Mouse (Mus musculus) G1E (cell line): ENCODE data around the gene Ccdc153. TPM values are rescaled to one million over a fixed set of nuclear protein-coding genes. Genes with fewer than 3 reads are reported as not detected.

Experiments
- ATAC-seq: 2 replicates; pipeline ENCODE4 v1.8.0; 2016; ENCODE audit warnings: mild to moderate bottlenecking; ENCODE audit not compliant: insufficient number of reproducible peaks, poor library complexity, low FRiP score, severe bottlenecking; ENCODE audit errors: extremely low read depth
- DNase-seq: peaks from one replicate; pipeline ENCODE4 v3.0.0; 2012; ENCODE audit warnings: low spot score
- H3K27me3 ChIP-seq: 2 replicates; pipeline ENCODE4 v1.6.1; 2012; ENCODE audit warnings: mild to moderate bottlenecking, low read length, inconsistent platforms; ENCODE audit not compliant: insufficient read depth
- H3K36me3 ChIP-seq: replicated peaks from 2 replicates; pipeline ENCODE3; 2012; ENCODE audit warnings: mild to moderate bottlenecking, inconsistent platforms
- H3K4me1 ChIP-seq: 2 replicates; pipeline ENCODE4 v1.6.1; 2012; ENCODE audit warnings: low read depth, low read length, inconsistent platforms, mixed read lengths; ENCODE audit not compliant: insufficient read depth
- H3K4me3 ChIP-seq: 2 replicates; pipeline ENCODE4 v1.5.1; 2012; ENCODE audit warnings: low read depth, mild to moderate bottlenecking, inconsistent platforms, low read length, moderate library complexity, mixed read lengths
- H3K9me3 ChIP-seq: replicated peaks from 2 replicates; pipeline ENCODE4 v1.6.1; 2012; ENCODE audit warnings: inconsistent platforms
- CTCF ChIP-seq: IDR thresholded peaks from 2 replicates; pipeline ENCODE4 v1.5.1; 2012; ENCODE audit warnings: low read depth, low read length, inconsistent platforms, mixed read lengths
- GATA1 ChIP-seq: IDR thresholded peaks from 2 replicates; pipeline ENCODE4 v1.6.1; 2012; ENCODE audit warnings: borderline replicate concordance, low read length, inconsistent platforms, mixed read lengths
- GATA2 ChIP-seq: IDR thresholded peaks from 2 replicates; pipeline ENCODE4 v1.6.1; 2012; ENCODE audit warnings: low read depth, low read length, inconsistent platforms, borderline replicate concordance
- POLR2AphosphoS5 ChIP-seq: IDR thresholded peaks from 2 replicates; pipeline ENCODE4 v1.6.1; 2012; ENCODE audit warnings: low read depth, low read length, inconsistent platforms; ENCODE audit not compliant: insufficient replicate concordance
- TAL1 ChIP-seq: conservative IDR thresholded peaks from 2 replicates; pipeline ENCODE4 v1.6.1; 2012; ENCODE audit warnings: low read depth, low read length, inconsistent platforms, mixed read lengths
- polyA plus RNA-seq: library from polyadenylated mRNA; stranded (reverse); fragments of >175 nt; gene quantifications from 2 replicates; pipeline ENCODE4 v1.2.3, GENCODE M21; 2012
- total RNA-seq, 2 experiments: library from RNA; stranded (forward) in 1 of 2; stranded (reverse) in 1 of 2; fragments of 200-1000 nt in 1 of 2; fragments of >200 nt in 1 of 2; fragmentation: Nextera tagmentation in 1 of 2; gene quantifications; 2 replicates each; pipeline ENCODE4 v1.2.3; 2014 to 2017

Ccdc153 gene
- total and polyA plus RNA-seq, 3 experiments, result not detected

GRCm38 (mm10) chr9:44237128-44237527 lies 3.3 kb upstream of the Ccdc153 start:
- Histone ChIP-seq H3K4me3 (no peak overlapping the region), H3K36me3 (no peaks in the 10 kb centered on the region), H3K9me3 (no peaks in the 10 kb centered on the region), H3K27me3 (peaks cover 16% of the 10 kb centered on the region), H3K4me1 (peaks cover 27% of the 10 kb centered on the region)
- DNase-seq (no peak), ATAC-seq (no peak)
- no peak for TF ChIP-seq CTCF
- no peak for TF ChIP-seq POLR2AphosphoS5
- no peak for TF ChIP-seq TAL1
- no peak for TF ChIP-seq GATA1
- no peak for TF ChIP-seq GATA2

- H3K27me3 ChIP-seq, result peaks cover 31% of the 10 kb centered on the region
- no peaks in the 10 kb centered on the region for H3K9me3 ChIP-seq
- DNase-seq (no peak), ATAC-seq (no peak)
- no peak overlapping the region for H3K4me3 ChIP-seq
- H3K36me3 ChIP-seq, result no peaks in the 10 kb centered on the region
- TF ChIP-seq POLR2AphosphoS5, result no peak
- TF ChIP-seq CTCF, result no peak
- H3K4me1 ChIP-seq, result peaks cover 26% of the 10 kb centered on the region
Observed at GRCm38 (mm10) chr9:44238501-44239190, 1.8 kb upstream of the Ccdc153 start.

GRCm38 (mm10) chr9:44239447-44239846 lies 1.0 kb upstream of the Ccdc153 start:
- DNase-seq, result peak; percentile 43
- Histone ChIP-seq H3K9me3 (no peaks in the 10 kb centered on the region), H3K36me3 (no peaks in the 10 kb centered on the region), H3K27me3 (peaks cover 31% of the 10 kb centered on the region), H3K4me3 (no peak overlapping the region), H3K4me1 (peaks cover 25% of the 10 kb centered on the region)
- no peak for ATAC-seq
- TF ChIP-seq POLR2AphosphoS5 (no peak), CTCF (peak; percentile 51; the same call in 1 of the 2 replicates)

GRCm38 (mm10) chr9:44240911-44241310 lies 435 bp downstream of the Ccdc153 start:
- ATAC-seq (no peak), DNase-seq (no peak)
- Histone ChIP-seq H3K4me1 (peaks cover 21% of the 10 kb centered on the region), H3K36me3 (no peaks in the 10 kb centered on the region), H3K4me3 (no peak overlapping the region), H3K27me3 (peaks cover 35% of the 10 kb centered on the region), H3K9me3 (no peaks in the 10 kb centered on the region)
- no peak for TF ChIP-seq GATA1
- no peak for TF ChIP-seq GATA2
- TF ChIP-seq TAL1, result no peak
- TF ChIP-seq POLR2AphosphoS5, result no peak
- TF ChIP-seq CTCF, result no peak

GRCm38 (mm10) chr9:44241418-44241817 lies 942 bp downstream of the Ccdc153 start:
- ATAC-seq, result no peak
- TF ChIP-seq GATA2, result no peak
- no peak for TF ChIP-seq CTCF
- TF ChIP-seq POLR2AphosphoS5, result no peak
- TF ChIP-seq GATA1, result no peak
- no peak for TF ChIP-seq TAL1
- H3K4me3 ChIP-seq, result no peak overlapping the region

GRCm38 (mm10) chr9:44243621-44244020 lies 3.1 kb downstream of the Ccdc153 start:
- Histone ChIP-seq H3K36me3 (no peaks in the 10 kb centered on the region), H3K27me3 (peaks cover 60% of the 10 kb centered on the region), H3K4me3 (no peak overlapping the region), H3K9me3 (no peaks in the 10 kb centered on the region), H3K4me1 (peaks cover 13% of the 10 kb centered on the region)
- TF ChIP-seq GATA2 (no peak), TAL1 (no peak), POLR2AphosphoS5 (no peak), GATA1 (no peak)
- ATAC-seq, result no peak
- DNase-seq, result no peak

More at GRCm38 (mm10) chr9:44241418-44241817, 942 bp downstream of the Ccdc153 start:
- H3K4me1 ChIP-seq, result peaks cover 19% of the 10 kb centered on the region
- H3K27me3 ChIP-seq, result peaks cover 40% of the 10 kb centered on the region
- H3K36me3 ChIP-seq, result no peaks in the 10 kb centered on the region
- DNase-seq, result no peak
- no peaks in the 10 kb centered on the region for H3K9me3 ChIP-seq

- DNase-seq (no peak), ATAC-seq (no peak)
- Histone ChIP-seq H3K4me3 (no peak overlapping the region), H3K36me3 (no peaks in the 10 kb centered on the region), H3K4me1 (peaks cover 17% of the 10 kb centered on the region), H3K9me3 (no peaks in the 10 kb centered on the region), H3K27me3 (peaks cover 70% of the 10 kb centered on the region)
- TF ChIP-seq GATA1 (no peak), POLR2AphosphoS5 (no peak), TAL1 (no peak), GATA2 (no peak), CTCF (no peak)
Observed at GRCm38 (mm10) chr9:44247907-44248306, 7.4 kb downstream of the Ccdc153 start.
